Comparison of ENCODE assay signal across 9 mouse cellular contexts in genomic region chrX:16894377-16895175, GRCm38 (mm10). TPM values are rescaled to one million over a fixed set of nuclear protein-coding genes. Genes with fewer than 3 reads are reported as not detected.
DNase-seq lines count a peak whose midpoint lies in the region; ATAC-seq and TF ChIP-seq lines count a peak whose summit lies in the region.
"Had no signal": no experiment of that assay in that cellular context is flagged by ENCODE, and none has a peak within 500 bp of the region (broad histone marks: within the 10 kb centered on the region; RNA-seq: fewer than 3 reads in every experiment).

No protein-coding gene starts in this region.

- peak; percentile 89 for TF ChIP-seq CTCF in intestine, postnatal 0 days (IDR thresholded peaks at IDR 0.05; ENCODE audit: low read depth)

- ATAC-seq in limb, embryonic 11.5 days (ENCODE audit: insufficient number of reproducible peaks, low FRiP score, low TSS enrichment, low read depth) = no peak
- ATAC-seq in forebrain, embryonic 12.5 days (ENCODE audit: low FRiP score) = peak; percentile 89
- ATAC-seq in intestine, postnatal 0 days = no peak; the same call in 1 of the 2 replicates
- peak; percentile 83 for ATAC-seq in megakaryocyte-erythroid progenitor cell, adult 5-6 weeks (replicated peaks; ENCODE audit: low FRiP score, low TSS enrichment, poor library complexity, severe bottlenecking)

- no peaks in the 10 kb centered on the region for H3K36me3 ChIP-seq in limb, embryonic 11.5 days (ENCODE audit: control insufficient read depth, insufficient read depth, low read length)
- H3K36me3 ChIP-seq in limb, embryonic 10.5 days = no peaks in the 10 kb centered on the region
- H3K36me3 ChIP-seq in forebrain, embryonic 12.5 days (replicated peaks) = no peaks in the 10 kb centered on the region
- no peaks in the 10 kb centered on the region for H3K36me3 ChIP-seq in intestine, postnatal 0 days (ENCODE audit: control insufficient read depth, insufficient read depth)

- H3K9ac ChIP-seq in limb, embryonic 11.5 days (ENCODE audit: low read length) = no peak overlapping the region
- no peak overlapping the region for H3K9ac ChIP-seq in forebrain, embryonic 12.5 days
- H3K9ac ChIP-seq in intestine, postnatal 0 days (ENCODE audit: low read depth, low read length) = no peak overlapping the region

- H3K4me2 ChIP-seq in limb, embryonic 11.5 days (ENCODE audit: low read depth, severe bottlenecking) = no peak overlapping the region
- no peak overlapping the region for H3K4me2 ChIP-seq in forebrain, embryonic 12.5 days
- H3K4me2 ChIP-seq in intestine, postnatal 0 days (replicated peaks; ENCODE audit: low read depth) = no peak overlapping the region

- no peaks in the 10 kb centered on the region for H3K4me1 ChIP-seq in limb, embryonic 11.5 days (ENCODE audit: control insufficient read depth, insufficient read depth, low read length)
- no peaks in the 10 kb centered on the region for H3K4me1 ChIP-seq in limb, embryonic 10.5 days
- H3K4me1 ChIP-seq in forebrain, embryonic 12.5 days = no peaks in the 10 kb centered on the region
- H3K4me1 ChIP-seq in intestine, postnatal 0 days (replicated peaks; ENCODE audit: control insufficient read depth, insufficient read depth, low read length) = no peaks in the 10 kb centered on the region

- peak; percentile 29 for DNase-seq in limb, embryonic 11.5 days (ENCODE audit: low spot score)
- no peak for DNase-seq in limb, embryonic 10.5 days (ENCODE audit: low spot score)
- DNase-seq in brain, adult 2 months (ENCODE audit: low read depth, low spot score) = peak; percentile 90
- DNase-seq in spleen, adult 18-20 months = no peak
- DNase-seq in thymus, postnatal 10 days (ENCODE audit: low spot score in 2 of 2) = no peak

- no peaks in the 10 kb centered on the region for H3K9me3 ChIP-seq in limb, embryonic 11.5 days (ENCODE audit: control insufficient read depth, low read length)
- H3K9me3 ChIP-seq in limb, embryonic 10.5 days (replicated peaks) = no peaks in the 10 kb centered on the region
- H3K9me3 ChIP-seq in forebrain, embryonic 12.5 days = no peaks in the 10 kb centered on the region
- H3K9me3 ChIP-seq in intestine, postnatal 0 days (ENCODE audit: control insufficient read depth) = no peaks in the 10 kb centered on the region

- 41% methylated on average over 5 of the region's 5 CpGs for WGBS in limb, embryonic 11.5 days
- 36% methylated on average over 5 of the region's 5 CpGs for WGBS in limb, embryonic 10.5 days
- WGBS in forebrain, embryonic 12.5 days = 26% methylated on average over 5 of the region's 5 CpGs
- WGBS in intestine, postnatal 0 days = 40% methylated on average over 5 of the region's 5 CpGs

- H3K27me3 ChIP-seq in limb, embryonic 11.5 days (ENCODE audit: control insufficient read depth, insufficient read depth, low read length) = no peaks in the 10 kb centered on the region
- no peaks in the 10 kb centered on the region for H3K27me3 ChIP-seq in limb, embryonic 10.5 days (ENCODE audit: low read depth, poor library complexity, severe bottlenecking)
- H3K27me3 ChIP-seq in forebrain, embryonic 12.5 days = no peaks in the 10 kb centered on the region
- no peaks in the 10 kb centered on the region for H3K27me3 ChIP-seq in intestine, postnatal 0 days (replicated peaks; ENCODE audit: control insufficient read depth, insufficient read depth, low read length)

- H3K27ac ChIP-seq in limb, embryonic 11.5 days (replicated peaks; ENCODE audit: low read depth, low read length) = no peak overlapping the region
- H3K27ac ChIP-seq in limb, embryonic 10.5 days = no peak overlapping the region
- no peak overlapping the region for H3K27ac ChIP-seq in forebrain, embryonic 12.5 days
- H3K27ac ChIP-seq in intestine, postnatal 0 days (ENCODE audit: low read depth, low read length) = no peak overlapping the region

- H3K4me3 ChIP-seq in limb, embryonic 11.5 days (ENCODE audit: low read depth, low read length) = no peak overlapping the region
- no peak overlapping the region for H3K4me3 ChIP-seq in limb, embryonic 10.5 days
- no peak overlapping the region for H3K4me3 ChIP-seq in forebrain, embryonic 12.5 days (replicated peaks)
- H3K4me3 ChIP-seq in intestine, postnatal 0 days (ENCODE audit: low read depth, low read length) = no peak overlapping the region

RNA-seq across cellular contexts. Expression of gene Ndp, which starts 17.0 kb away (rescaled TPM):
- 0.35 and 0.62 TPM in 2 replicates for polyA plus RNA-seq in limb, embryonic 11.5 days (2014; fragmentation: Nextera tagmentation; extraction: Ambion mirVana)
- 0.15 and 0.25 TPM in 2 replicates for polyA plus RNA-seq in limb, embryonic 10.5 days (2016; fragmentation: Nextera tagmentation; extraction: Ambion mirVana)
- 5.0 and 6.3 TPM in 2 replicates for polyA plus RNA-seq in forebrain, embryonic 12.5 days (2016; fragmentation: Nextera tagmentation; extraction: Ambion mirVana)
- 0.08 and 0.12 TPM in 2 replicates for polyA plus RNA-seq in intestine, postnatal 0 days (2015; fragmentation: Nextera tagmentation; extraction: Ambion mirVana)
- total RNA-seq in megakaryocyte-erythroid progenitor cell, adult 5-6 weeks (2014; fragmentation: Nextera tagmentation) = not detected in 2 replicates
- total RNA-seq in megakaryocyte-erythroid progenitor cell, adult 5-6 weeks (2017) = not detected in 2 replicates
- total RNA-seq: neutrophil, adult 5-6 weeks had no signal

Comparison
In these comparisons a context has a peak if more than half of its experiments do, and no peak if none do; other contexts are left out.
1. DNase-seq: peak in limb, embryonic 11.5 days (single experiment) and brain, adult 2 months (single experiment); none in limb, embryonic 10.5 days (single experiment), spleen, adult 18-20 months (0 of 2) and thymus, postnatal 10 days (0 of 2).
2. ATAC-seq: peak in forebrain, embryonic 12.5 days (single experiment) and megakaryocyte-erythroid progenitor cell, adult 5-6 weeks (single experiment); none in limb, embryonic 11.5 days (single experiment) and intestine, postnatal 0 days (single experiment).